Mouse (Mus musculus): ENCODE data around the gene Suds3.

Gene Suds3

DNA sequence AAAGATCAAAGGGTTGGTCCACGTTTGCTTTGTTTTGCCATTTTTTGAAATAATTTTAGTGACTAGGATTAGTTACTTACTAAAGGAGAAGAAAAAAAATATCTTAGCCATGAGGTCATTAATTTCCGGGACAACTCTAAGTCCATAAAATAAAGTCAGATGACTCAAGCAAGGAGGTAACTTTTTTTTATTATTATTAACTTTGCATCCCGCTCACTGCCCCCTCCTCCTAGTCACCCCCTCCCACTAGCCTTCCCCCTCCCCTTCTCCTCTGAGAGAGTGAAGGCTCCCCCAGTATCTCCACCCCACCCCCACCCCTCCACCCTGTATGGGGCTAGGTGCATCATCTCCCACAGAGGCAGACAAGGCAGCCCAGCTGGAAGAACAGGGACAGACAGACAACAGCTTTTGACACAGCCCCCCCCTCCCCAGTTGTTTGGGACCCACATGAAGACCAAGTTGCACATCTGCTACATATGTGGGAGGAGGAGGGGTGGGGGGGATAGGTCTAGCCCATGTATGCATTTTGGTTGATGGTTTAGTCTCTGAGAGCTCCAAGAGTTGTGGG is 19.1 kb upstream of the Suds3 start:
- DNase-seq: no peak

DNA sequence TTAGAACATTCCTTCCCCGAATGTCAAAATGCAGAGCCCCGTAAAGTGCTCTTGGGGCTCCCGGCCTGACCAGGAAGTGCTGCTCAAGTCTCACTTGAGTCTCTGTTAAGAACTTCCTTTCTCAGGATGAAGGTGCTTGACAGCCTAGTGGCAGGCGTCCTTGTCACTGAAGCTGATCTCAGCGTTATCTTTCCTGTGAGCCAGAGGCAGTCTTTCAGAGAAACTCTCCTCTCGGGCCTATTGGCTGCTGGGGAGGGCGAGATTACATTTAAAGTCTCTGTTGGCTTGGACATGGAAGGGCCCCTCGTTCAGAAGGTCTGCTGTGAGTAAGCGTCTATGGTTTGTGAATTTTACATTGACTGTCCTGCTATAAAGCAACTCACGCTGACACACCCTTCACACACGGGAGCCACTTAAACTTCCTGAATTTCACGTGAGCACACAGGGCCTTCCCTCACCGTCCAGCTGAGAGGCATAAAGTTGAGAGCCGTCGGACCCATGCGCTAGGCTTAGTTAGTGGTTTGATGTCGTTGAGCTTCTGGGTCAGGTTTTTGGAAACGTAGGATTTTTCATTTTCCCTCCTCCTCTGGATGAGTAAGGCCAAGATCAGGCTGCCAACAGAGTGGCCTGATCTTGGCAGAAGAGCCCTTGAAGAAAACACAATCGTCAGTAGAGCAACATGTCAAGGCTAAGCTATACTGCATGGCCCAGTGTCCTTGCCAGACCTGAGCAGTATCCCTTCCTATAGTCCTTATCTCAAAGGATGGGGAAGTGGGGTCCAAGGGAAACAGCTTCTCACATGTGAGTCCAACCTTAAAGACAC is 18.4 kb upstream of the Suds3 start:
- no peak for DNase-seq

DNA sequence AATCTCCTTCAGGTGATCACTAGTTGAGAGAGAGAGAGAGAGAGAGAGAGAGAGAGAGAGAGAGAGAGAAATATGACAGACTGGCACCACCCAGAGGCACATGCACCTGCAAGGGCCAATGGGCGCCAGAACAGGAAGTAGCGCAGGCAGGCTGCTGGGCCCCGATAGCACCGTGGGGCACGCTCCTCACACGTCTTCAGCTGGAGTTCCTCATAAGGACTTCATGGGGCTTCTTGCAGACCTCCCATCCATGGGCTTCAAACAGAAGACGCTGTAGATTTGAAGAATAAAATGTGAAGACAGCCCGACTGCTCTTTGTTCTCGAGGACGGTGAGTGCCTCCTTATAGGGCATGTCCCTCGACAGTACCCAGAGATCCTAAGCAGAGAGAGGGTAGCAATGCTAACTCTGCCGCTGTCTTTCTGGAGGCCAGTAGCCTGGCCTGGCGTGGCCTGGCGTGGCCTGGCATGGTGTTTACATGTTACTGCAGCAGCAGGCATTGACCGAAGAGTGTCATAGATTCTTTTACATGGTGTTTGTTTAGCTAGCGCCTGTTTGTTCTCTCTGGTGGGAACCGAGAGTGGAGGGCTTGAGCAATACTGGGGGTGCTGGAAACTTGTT is 17.6 kb upstream of the Suds3 start:
- DNase-seq: no peak

DNA sequence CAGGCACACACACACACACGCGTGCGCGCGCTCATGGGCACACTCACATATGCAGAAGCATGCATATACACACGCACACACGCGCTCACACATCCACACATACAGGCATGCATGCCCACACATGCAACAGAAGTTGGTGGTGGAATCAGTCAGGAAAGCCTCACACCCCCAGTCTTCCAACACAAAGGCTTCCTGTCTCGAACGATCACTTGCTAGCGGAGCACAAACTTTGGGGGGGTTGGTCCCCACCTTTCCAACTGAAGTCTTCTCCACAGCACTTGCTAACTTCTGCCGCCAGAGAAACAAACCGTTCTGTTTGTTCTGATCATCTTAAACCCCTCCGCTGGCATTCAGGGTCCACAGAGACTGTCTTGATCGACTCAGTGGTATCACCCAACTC is 14.8 kb upstream of the Suds3 start:
- DNase-seq: no peak

DNA sequence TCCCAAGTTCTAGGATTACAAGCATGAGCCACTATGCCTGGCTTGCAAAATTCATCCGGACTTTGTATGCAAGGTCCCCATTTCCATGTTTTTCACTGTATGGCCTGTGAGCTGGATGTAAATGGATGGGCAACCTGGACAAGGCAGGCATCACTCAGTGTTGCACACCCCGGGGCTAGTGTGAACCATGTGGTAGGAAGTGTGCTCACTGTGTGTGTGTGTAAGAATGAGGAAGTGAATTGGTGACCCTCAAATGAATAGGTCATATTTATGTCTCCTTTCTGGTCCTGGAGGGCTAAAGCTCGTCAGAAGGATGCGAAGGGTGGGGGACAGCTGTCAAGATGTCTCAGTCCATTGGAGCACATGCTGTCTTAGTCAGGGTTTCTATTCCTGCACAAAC is 11.1 kb upstream of the Suds3 start:
- DNase-seq: no peak

DNA sequence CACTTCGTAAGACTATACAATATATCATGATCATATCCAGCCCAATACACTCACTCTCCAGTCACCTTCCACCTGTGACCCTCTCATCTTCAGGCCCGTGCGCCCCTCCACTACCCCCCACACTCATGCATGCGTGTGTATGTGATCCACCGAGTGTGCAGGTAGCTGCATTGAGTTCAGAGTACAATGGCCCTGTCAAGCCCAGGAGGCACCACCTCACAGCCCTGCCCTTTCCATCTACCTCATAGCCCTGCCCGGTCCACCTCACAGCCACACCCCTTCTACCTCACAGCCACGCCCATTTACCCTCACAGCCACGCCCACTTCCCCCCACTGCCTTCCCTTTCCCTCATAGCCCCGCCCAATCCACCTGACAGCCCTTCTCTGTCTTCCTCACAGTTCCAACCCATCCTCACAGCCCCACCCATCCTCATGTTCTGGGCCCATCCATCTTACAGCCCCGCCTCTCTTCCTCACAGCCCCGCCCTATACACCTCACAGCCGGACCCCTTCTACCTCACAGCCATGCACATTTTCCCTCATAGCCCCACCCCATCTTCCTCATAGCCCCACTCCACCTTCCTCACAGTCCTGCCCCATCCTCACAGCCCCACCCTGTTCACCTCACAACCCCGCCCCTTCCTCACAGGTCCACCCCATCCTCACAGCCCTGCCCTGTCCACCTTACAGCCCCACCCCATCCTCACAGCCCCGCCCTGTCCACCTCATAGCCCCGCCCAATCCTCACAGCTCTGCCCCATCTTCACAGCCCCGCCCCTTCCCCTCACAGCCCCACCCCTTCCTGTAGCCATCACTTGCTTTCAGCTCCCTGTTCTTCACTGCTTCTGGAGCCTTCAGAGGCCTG is 9.8 kb upstream of the Suds3 start:
- no peak for DNase-seq

DNA sequence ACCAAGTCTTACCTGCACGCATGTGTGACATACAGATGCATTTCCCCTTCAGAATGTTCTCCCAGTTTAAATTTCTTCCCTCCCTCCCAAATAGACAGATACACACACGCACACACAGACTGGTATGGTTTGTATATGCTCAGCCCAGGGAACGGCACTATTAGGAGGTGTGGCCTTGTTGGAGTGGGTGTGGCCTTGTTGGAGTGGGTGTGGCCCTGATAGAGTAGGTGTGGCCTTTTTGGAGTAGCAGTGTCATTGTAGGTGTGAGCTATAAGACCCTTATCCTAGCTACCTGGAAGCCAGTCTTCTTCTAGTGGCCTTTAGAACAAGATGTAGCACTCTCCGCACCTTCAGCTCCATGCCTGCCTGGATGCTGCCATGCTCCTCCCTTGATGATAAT is 7.9 kb upstream of the Suds3 start:
- DNase-seq: no peak

DNA sequence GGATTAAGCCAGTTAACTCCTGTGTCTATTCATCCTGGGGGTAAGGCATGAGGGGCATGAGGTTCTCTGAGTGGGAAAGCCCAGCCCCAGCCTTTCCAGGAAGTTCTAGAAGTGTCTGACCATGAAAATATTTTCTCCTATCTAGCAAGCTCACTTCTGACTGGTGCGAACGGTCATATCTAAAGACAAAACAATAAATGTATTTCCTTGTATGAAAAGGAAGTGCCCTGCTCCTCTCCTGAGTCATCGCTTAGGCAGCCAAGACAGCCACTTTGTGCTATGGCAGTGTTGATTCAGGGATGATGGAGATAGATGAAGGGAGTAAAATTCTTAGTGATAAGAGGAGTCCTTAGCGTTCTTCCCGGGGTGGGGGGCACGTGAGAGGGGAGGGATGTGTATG is 7.2 kb upstream of the Suds3 start:
- no peak for DNase-seq

DNA sequence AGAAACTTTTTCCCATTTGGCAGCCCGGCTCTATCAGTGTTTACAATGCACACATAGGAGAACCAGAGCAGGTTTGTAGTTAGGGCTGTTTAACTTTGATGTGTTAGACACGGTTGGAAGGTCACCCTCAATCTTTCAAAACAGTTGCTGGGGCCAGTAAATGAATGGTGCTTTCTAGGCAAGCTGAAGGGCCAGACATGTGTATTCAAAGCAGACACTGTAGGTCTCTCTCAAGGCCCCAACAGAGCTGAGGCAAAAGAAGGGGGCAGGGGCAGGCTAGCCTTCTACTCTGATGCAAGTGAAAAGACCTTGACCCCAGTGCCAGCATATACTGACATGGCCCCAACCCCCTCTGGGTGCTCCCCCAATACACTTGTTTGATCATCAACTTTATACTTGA is 5.7 kb upstream of the Suds3 start:
- no peak for DNase-seq

DNA sequence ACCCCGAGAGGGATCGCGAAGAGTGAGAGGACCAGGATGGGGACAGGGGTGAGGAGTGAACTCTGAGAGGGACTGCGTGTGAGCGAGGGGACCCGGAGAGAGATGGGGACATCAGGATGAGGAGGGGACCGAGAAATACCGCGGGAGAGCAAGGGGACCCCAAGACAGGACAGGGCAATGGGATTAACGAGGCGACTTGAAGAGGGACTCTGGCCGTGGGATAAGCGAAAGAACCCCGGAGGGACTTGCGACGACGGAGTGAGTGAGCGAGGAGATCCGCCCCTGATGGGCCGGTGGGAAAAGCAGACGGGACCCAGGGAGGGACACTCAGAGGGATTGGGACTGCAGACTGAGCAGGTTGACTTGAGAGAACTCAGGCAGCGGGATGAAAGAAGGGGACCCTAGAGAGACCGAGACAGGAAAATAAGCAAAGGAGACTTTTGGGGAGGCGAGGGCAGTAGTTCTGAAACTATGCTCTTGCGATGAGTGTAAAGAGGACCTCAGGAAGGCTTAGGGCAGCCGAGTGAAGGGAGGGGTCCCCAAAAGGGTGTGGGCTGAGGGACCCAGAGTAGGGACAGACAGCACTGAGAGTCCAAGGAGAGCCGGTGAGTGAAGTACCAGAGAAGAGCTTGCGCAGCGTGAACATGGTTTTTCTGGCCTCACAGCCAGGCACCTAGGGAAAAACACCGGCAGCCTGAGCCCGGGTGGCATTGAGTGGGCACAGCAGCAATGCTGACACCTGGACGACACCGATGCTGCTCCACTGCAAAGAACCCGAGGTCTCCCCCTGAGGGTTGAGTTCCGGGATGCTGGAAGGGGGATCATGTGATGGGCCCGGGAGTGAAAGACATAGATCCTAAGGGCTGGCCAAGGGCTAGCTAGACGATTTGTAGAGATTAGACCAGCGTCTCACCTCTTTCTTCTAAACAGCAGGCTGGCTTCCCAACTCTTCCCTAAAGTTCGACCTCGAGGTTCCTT is 4.9 kb upstream of the Suds3 start:
- no peak for DNase-seq

DNA sequence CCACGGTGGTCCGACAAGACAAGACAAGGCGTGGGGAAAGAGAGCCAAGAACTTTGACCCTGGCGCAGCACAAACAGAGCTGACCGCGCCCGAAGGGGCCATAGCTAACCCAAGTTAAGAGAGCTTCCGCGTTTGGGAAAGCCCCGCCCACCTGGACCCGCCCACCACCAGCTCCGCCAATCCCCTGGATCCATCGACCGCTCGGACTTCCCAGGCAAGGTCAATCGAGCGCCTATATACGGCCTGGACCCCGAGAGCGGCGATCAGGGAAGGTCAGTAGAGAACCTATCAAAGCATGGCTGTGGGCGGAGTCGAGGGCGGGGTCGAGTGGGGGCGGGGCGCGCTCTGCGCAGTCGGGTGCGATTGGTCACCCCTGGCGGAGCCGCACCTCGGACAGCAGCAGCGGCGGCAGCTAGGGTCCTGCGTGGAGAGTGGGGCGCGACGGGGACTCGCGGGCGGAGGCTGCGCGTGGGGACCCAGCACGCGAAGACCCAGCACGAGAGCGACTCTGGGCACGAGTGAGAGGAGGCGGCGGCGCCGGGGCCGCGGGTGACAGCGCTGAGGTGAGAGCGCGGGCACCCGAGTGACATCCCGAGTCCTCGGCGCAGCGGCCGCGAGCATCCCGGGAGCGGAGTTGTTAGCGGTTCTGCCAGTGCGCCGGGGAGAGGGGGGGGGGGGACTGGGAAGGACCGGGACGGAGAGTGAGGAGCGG is 4.0 kb upstream of the Suds3 start, which contains the start of gene Taok3:
Taok3 (plus strand) TSS at position 353 of the 712 bp plus-strand sequence.
- peak; percentile 98 for DNase-seq

DNA sequence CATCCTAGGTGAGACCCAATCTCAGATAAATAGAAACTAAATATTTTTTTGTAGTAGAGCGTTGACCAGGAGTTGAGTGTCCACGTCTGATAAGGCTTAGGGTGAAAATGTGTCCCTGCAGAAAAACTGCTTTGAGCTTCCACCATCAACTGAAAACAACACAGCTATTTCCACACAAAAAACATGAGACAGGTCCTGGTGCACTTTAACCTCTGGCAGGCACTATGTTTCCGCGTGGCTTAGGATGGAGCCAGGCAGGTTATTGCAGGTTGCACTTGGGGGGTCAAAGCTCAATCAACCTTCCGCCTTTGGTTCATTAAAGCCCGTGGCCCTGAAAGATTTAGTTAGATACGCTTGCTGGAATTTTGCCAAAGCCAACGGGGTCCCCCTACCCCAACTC is 2.9 kb upstream of the Suds3 start:
- DNase-seq: no peak

DNA sequence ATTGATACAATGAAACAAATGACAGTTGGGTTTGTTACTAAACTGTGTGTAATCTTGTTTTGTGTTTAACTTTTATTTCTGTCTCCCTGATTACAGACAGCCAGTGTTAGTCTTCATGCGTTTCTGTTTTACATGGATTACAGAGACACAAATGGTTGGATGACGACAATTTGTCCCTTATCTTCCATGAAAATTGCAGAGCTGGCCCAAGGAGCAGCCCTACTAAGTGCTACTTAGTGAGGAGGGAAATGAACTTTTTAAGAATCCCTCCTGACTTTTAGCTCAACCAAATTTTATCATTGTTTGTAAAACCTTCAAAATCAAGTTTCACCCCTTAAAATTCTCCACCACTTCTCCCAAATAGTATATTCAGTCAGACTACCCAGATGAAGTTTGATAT is 2.3 kb upstream of the Suds3 start:
- DNase-seq: no peak

DNA sequence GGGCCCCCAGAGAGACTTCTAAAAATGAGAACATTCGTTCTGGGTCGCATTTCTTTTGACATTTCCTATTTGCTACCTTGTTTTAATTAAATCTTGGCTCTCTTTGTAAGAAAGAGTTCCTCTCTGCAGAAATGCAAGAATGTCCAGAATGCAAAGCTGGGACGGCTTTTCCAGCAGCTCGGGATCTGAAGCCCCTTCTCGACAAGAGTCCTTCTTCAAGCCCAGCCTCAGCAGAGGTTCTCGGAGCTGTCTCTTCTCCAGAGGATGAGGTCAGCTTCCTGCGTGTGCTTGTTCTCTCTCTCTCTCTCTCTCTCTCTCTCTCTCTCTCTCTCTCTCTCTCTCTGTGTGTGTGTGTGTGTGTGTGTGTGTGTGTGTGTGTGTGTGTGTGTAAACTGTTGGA is 1.8 kb upstream of the Suds3 start:
- no peak for DNase-seq

DNA sequence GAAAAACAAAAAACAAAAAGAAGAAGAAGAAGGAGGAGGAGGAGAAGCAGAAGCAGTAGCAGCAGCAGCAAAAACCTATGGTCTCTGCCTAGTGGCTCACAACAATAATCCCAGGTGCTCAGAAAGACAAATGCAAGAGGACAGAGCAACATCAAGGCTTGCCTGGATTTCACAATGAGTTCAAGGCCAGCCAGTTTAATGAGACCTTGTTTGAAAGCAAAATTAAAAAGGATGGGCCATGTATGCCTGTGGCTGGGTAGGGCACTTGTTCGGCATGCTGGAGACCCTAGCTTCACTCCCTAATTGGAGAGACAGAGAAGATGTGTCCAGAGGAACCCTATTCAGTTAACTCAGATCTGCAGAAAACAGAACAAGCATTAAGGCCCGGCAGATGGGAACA is 1.3 kb upstream of the Suds3 start:
- DNase-seq: no peak

DNA sequence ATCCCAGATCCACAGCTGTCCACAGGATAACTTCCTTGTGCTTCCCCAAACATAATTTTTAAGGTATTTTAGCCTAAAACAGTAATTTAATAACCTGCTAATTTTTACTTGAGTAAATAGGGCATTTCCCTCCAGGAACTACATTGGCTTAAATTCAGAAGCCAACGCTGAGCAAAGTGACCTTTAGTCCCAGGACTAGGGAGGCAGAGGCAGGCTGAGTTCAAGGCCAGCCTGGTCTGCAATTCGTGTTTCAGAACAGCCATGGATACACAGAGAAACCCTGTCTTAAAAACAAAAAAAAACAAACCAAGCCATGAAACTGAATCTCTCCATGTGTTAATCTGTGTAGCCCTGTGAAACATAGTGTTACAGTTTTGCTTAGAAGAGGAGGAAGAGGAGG is 747 bp upstream of the Suds3 start:
- no peak for DNase-seq

DNA sequence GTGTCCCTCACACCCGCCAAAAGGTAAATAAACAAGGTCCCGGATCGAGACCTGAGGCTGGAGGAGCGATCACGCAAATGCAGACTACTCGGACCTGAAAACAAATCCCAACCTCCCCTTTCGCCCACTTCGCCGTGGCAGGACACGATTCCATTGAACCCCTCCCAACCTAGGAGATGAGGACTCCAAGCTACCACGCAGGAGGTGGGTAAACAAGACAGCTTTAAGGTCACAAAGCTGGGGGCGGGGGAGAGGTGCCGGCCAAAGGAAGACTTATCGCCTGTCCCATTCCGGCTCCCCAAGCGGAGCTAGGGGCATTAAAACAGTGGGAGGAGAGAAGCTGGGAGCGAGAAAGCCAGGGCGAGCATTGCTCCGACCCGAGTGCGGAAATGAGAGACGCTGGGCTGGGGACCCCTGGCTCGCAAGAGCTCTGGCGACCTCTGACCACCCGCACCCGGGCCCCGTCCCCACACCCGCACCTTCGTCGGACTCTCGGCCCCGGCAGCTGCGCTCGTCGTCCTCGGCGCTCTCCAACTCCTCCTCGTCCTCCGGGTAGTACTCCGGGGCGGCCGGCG is 633 bp downstream of the Suds3 start:
- DNase-seq: no peak

DNA sequence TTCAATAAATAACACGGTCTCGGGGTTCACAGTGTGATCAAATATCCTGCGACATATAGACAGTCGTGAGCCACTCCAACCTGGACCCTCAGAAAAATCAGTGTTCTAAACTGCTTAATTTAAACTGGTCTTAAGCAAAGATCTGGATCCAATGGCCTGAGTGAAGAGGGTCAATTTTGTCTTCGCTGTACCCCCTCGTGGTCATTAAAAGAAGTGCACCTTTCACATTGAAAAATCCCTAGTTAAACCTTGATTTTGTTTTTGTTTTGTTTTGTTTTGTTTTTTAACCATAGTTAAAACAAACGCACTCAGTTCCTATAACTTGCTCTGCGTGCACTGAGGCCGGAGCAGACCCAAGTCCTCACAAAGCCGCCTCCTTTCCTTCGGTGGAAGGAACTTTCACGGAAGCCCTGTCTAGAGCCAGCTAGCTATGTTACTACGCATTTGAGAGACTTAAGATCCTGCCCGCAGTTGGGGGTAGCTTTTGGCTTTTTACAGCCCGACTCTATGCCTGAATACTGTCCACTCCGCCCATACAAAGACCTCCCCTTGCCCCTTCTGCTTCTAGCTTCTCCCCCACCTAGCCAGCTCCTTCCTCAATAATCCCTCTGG is 1.2 kb downstream of the Suds3 start:
- no peak for DNase-seq

DNA sequence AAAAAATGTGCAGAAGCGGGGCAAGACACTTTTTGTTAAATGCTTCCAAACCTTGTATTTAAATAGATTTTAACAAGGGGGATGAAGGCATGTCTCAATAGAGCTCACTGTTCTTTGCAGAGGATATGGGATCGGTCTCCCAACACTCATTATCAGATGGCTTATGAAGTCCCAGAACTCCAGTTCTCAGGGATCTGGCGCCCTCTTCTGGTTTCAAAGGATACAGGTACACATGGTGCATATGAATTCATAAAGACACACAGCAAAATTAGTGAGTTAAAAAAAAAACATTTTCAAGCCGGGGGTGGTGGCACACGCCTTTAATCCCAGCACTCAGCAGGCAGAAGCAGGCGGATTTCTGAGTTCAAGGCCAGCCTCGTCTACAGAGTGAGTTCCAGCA is 2.6 kb downstream of the Suds3 start:
- no peak for DNase-seq

DNA sequence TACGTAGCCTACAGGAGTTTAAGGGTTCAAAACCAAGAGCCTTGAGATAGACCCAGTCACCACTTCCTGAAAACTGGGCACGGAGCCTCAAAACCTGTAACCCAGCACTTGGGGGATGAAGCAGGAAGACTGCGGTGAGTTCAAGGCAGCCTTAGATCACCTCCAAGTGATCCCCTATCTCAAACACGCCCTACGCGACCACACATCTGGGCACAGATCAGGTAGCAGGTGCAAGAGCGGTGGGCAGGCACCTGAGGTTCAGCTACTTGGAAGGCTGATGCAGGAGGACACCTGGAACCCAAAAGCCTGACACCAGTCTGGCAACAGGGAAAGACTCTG is 4.2 kb downstream of the Suds3 start:
- DNase-seq: no peak

Data from right cerebral cortex, adult 18-20 months (tissue).